Mouse (Mus musculus): Measurements from ENCODE around the gene Mef2c. TPM values are rescaled to one million over a fixed set of nuclear protein-coding genes. Genes with fewer than 3 reads are reported as not detected.
A peak's percentile ranks its signal among the peaks of the same experiment; 100 is the strongest.

Mef2c gene
- polyA plus RNA-seq, 1 experiment = 19.4 TPM

- no peak for TF ChIP-seq CTCF (IDR thresholded peaks at IDR 0.05; ENCODE audit: borderline replicate concordance, extremely low read depth, insufficient read depth, insufficient read length)
- TF ChIP-seq POLR2A (IDR thresholded peaks at IDR 0.05; ENCODE audit: borderline replicate concordance, extremely low read depth, insufficient read depth, insufficient read length, poor library complexity, severe bottlenecking) = no peak
- DNase-seq (ENCODE audit: low read depth) = no peak
Observed at GRCm38 (mm10) chr13:83597739-83598210, 93.9 kb downstream of the Mef2c start.

GRCm38 (mm10) chr13:83600301-83600700, 96.5 kb downstream of the Mef2c start:
- TF ChIP-seq POLR2A (IDR thresholded peaks at IDR 0.05; ENCODE audit: borderline replicate concordance, extremely low read depth, insufficient read depth, insufficient read length, poor library complexity, severe bottlenecking) = no peak
- no peak for TF ChIP-seq CTCF (IDR thresholded peaks at IDR 0.05; ENCODE audit: borderline replicate concordance, extremely low read depth, insufficient read depth, insufficient read length)

GRCm38 (mm10) chr13:83601741-83602140, 97.9 kb downstream of the Mef2c start:
- no peak for DNase-seq (ENCODE audit: low read depth)
- TF ChIP-seq CTCF (IDR thresholded peaks at IDR 0.05; ENCODE audit: borderline replicate concordance, extremely low read depth, insufficient read depth, insufficient read length) (no peak), POLR2A (IDR thresholded peaks at IDR 0.05; ENCODE audit: borderline replicate concordance, extremely low read depth, insufficient read depth, insufficient read length, poor library complexity, severe bottlenecking) (no peak)

More at GRCm38 (mm10) chr13:83600301-83600700, 96.5 kb downstream of the Mef2c start:
- no peak for DNase-seq (ENCODE audit: low read depth)

DNA sequence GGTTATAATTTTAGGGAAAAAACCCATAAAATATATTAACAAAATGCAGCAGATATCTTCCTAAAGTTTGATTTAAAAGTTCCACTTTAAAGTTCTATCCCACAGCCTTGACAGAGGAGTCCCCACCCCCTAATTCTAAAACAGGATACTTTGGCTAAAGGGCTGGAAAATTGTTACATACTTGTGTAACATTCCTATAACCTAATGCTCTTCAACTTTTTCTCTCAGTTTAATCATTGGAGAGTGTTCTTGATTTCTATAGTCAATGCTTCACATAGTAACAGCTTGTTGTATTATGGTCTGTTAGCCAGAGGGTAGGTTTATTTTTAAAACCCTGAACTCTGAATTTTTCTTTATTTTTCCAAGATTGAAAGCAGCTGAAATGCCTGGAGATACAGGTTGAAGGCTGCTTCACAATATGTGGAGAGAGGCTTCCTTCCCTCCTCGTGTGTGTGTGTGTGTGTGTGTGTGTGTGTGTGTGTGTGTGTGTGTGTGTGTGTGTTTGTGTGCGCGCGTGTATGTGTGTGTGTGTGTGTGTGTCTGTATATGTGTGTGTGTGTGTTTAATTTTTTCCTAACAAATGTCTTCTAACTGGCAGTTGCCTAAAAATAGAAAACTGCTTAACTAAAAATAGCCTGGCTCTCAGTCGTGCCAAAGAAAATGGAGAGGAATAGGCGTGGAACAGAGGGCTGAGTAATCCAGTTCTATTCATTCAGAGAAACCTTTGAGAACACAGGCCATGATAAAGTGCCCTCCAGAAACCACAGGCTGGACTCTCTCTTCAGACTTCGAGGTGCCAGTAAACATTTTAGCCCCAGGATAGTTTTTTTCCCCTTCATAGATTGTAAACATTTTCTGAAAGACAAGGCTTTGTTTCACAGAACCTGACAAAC, 99.8 kb downstream of the Mef2c start:
- peak; percentile 84 for DNase-seq (ENCODE audit: low read depth)
- TF ChIP-seq POLR2A (IDR thresholded peaks at IDR 0.05; ENCODE audit: borderline replicate concordance, extremely low read depth, insufficient read depth, insufficient read length, poor library complexity, severe bottlenecking) (no peak), CTCF (IDR thresholded peaks at IDR 0.05; ENCODE audit: borderline replicate concordance, extremely low read depth, insufficient read depth, insufficient read length) (no peak)

DNA sequence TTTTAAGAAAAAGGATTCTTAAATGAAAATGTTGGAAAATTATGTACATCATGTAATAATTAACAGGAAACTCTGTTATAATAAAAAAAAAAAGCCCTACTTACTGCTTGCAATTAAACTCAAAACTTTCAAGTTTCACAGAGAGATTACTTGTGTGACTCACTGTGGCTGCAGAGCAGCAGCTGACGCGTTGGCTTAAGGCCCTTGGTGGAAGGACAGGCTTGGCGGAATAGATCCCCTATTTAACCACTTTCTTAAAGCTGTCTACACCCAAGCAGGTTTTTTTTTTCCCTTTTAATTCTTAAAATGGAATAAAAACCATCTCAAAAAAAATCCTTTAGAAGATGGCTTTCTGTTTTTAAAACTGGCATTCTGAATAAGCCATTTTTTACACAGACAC, 100.5 kb downstream of the Mef2c start:
- peak; percentile 79 for DNase-seq (ENCODE audit: low read depth)
- TF ChIP-seq POLR2A (IDR thresholded peaks at IDR 0.05; ENCODE audit: borderline replicate concordance, extremely low read depth, insufficient read depth, insufficient read length, poor library complexity, severe bottlenecking) (no peak), CTCF (IDR thresholded peaks at IDR 0.05; ENCODE audit: borderline replicate concordance, extremely low read depth, insufficient read depth, insufficient read length) (no peak)

DNA sequence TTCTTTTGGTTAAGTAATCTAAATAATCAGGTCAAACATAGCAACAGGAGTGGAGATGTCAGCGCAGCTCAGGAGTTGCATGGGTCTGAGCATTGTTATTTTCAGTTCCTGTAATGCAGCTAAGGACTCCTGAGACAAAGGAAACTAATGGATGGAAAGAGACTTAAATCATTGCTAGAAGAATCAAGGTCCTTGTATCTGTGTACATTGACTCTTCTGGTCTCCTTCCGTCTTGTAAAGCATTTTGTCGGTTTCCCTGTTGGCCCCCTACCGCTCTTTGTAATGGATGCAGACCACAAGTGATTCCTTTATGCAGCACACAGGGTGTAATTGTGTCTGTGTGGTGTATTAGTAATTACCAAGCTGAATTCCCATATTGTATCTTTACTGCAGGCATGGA, 101.0 kb downstream of the Mef2c start:
- peak; percentile 70 for DNase-seq (ENCODE audit: low read depth)
- TF ChIP-seq POLR2A (IDR thresholded peaks at IDR 0.05; ENCODE audit: borderline replicate concordance, extremely low read depth, insufficient read depth, insufficient read length, poor library complexity, severe bottlenecking) (no peak), CTCF (IDR thresholded peaks at IDR 0.05; ENCODE audit: borderline replicate concordance, extremely low read depth, insufficient read depth, insufficient read length) (peak; percentile 3; the same call in 1 of the 2 replicates)

- no peak for TF ChIP-seq CTCF (IDR thresholded peaks at IDR 0.05; ENCODE audit: borderline replicate concordance, extremely low read depth, insufficient read depth, insufficient read length)
- no peak for TF ChIP-seq POLR2A (IDR thresholded peaks at IDR 0.05; ENCODE audit: borderline replicate concordance, extremely low read depth, insufficient read depth, insufficient read length, poor library complexity, severe bottlenecking)
- DNase-seq (ENCODE audit: low read depth) = peak; percentile 88
Observed at GRCm38 (mm10) chr13:83607883-83608581, 104.2 kb downstream of the Mef2c start.

DNA sequence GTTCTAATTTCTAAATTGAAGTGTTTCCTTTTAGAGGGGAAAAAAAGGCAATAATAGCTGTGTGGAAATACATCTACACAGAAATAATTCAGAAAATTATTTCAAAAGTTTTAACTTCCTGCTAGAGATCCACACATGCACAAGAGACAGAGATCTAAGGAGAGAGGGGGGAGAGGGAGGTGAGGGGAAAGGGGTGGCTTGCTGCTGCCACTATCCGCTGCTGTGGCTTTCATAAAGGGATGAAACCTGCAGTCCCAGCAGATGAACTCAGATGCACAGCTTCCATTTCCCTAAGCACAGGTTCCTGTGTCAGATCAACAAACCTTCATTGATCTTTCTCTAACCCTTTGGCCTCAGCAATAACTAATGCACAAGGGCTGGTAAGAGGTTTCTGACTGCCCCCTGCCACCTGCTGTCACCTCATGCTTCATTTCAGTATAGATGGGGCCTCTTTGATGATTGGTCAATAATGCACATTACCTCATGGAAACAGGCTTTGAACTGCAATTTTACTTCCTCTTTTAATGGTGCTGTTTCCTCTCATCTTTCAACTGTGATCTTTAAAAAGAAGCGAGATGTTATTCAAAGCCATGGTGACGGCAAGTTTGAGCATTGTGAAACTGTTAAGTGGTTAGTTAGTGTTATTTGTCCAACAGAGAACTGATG, 105.2 kb downstream of the Mef2c start:
- no peak for TF ChIP-seq POLR2A (IDR thresholded peaks at IDR 0.05; ENCODE audit: borderline replicate concordance, extremely low read depth, insufficient read depth, insufficient read length, poor library complexity, severe bottlenecking)
- no peak for TF ChIP-seq CTCF (IDR thresholded peaks at IDR 0.05; ENCODE audit: borderline replicate concordance, extremely low read depth, insufficient read depth, insufficient read length)
- no peak for DNase-seq (ENCODE audit: low read depth)

DNA sequence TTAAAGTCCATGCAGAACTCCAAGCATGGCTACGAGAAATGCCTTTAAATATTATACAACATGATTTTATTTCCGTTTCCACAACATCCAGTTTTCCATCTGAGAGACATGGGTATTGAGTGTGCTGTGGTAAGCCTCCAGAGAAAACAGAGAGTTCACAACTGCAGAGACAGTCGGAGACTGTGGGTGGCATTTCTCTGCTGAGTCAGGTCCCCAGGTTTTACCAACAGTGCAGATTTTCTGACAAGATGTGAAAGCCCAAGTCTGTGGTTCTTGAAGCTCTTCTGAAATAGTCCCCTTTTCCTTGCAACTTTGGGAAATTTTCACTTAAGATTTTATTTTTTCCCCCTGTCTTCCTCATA, 105.7 kb downstream of the Mef2c start:
- no peak for TF ChIP-seq POLR2A (IDR thresholded peaks at IDR 0.05; ENCODE audit: borderline replicate concordance, extremely low read depth, insufficient read depth, insufficient read length, poor library complexity, severe bottlenecking)
- TF ChIP-seq CTCF (IDR thresholded peaks at IDR 0.05; ENCODE audit: borderline replicate concordance, extremely low read depth, insufficient read depth, insufficient read length) = no peak
- DNase-seq (ENCODE audit: low read depth) = no peak

- no peak for TF ChIP-seq CTCF (IDR thresholded peaks at IDR 0.05; ENCODE audit: borderline replicate concordance, extremely low read depth, insufficient read depth, insufficient read length)
- DNase-seq (ENCODE audit: low read depth) = no peak
Observed at GRCm38 (mm10) chr13:83610124-83610523, 106.3 kb downstream of the Mef2c start.

DNA sequence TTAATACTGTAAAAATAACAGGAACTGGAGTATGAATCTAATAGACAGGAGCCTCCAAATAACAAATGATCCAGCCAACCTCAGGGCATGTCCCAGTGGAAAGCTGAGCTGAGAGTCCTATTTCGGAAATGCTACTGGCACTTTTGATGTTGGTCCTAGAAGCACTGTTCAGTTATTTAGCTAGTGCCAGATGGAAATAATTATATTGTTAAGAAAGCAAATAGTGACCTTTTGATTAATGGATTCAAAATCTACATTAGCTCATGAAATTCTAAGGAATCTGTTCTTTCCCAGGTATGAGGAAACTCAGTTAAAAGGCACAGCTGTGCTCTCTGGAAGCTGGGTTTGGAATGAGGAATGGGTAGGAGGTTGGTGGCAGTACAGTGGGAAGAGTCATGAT, 108.4 kb downstream of the Mef2c start:
- DNase-seq (ENCODE audit: low read depth) = no peak

More for the DNA sequence above, 108.4 kb downstream of the Mef2c start:
- TF ChIP-seq POLR2A (IDR thresholded peaks at IDR 0.05; ENCODE audit: borderline replicate concordance, extremely low read depth, insufficient read depth, insufficient read length, poor library complexity, severe bottlenecking) (no peak), CTCF (IDR thresholded peaks at IDR 0.05; ENCODE audit: borderline replicate concordance, extremely low read depth, insufficient read depth, insufficient read length) (no peak)
